Mouse (Mus musculus) MEL (cell line): Measurements from ENCODE around the gene Ucn3. TPM values are rescaled to one million over a fixed set of nuclear protein-coding genes. Genes with fewer than 3 reads are reported as not detected.

ENCODE experiments used
- DNase-seq: peaks from one replicate; pipeline ENCODE4 v3.0.0; 2011; ENCODE audit warnings: low read depth, low spot score
- H3K27ac ChIP-seq: 2 replicates; pipeline ENCODE4 v1.5.1; 2012; ENCODE audit warnings: low read depth, mild to moderate bottlenecking, control low read depth, low read length, moderate library complexity; ENCODE audit not compliant: control insufficient read depth
- H3K27me3 ChIP-seq, 2 experiments: fragments of 150-350 bp in 1 of 2; sonication (generic) in 1 of 2; 2 replicates each; pipeline ENCODE4 v1.6.1; 2012; ENCODE audit warnings: low read length in 2 of 2, mild to moderate bottlenecking in 2 of 2, improper control_type of control experiment in 1 of 2, moderate library complexity in 1 of 2; ENCODE audit not compliant: insufficient read depth in 2 of 2, control insufficient read depth in 1 of 2
- H3K36me3 ChIP-seq, 2 experiments: 2 replicates each; pipeline ENCODE4 v1.6.1; 2012 to 2014; ENCODE audit warnings: low read length in 2 of 2, improper control_type of control experiment in 1 of 2, inconsistent platforms in 1 of 2, mild to moderate bottlenecking in 1 of 2; ENCODE audit not compliant: insufficient read depth in 2 of 2, control insufficient read depth in 1 of 2
- H3K4me1 ChIP-seq, 2 experiments: fragments of 150-350 bp in 1 of 2; sonication (generic) in 1 of 2; 2 replicates each; pipeline ENCODE4 v1.6.1; 2012; ENCODE audit warnings: low read length in 2 of 2, improper control_type of control experiment in 1 of 2, mild to moderate bottlenecking in 1 of 2; ENCODE audit not compliant: insufficient read depth in 2 of 2, control insufficient read depth in 1 of 2
- H3K4me3 ChIP-seq, 2 experiments: fragments of 150-350 bp in 1 of 2; sonication (generic) in 1 of 2; 2 replicates each; pipeline ENCODE4 v1.5.1; 2012; ENCODE audit warnings: low read depth in 2 of 2, low read length in 2 of 2, mild to moderate bottlenecking in 2 of 2, moderate library complexity in 2 of 2, control low read depth in 1 of 2, improper control_type of control experiment in 1 of 2; ENCODE audit not compliant: control insufficient read depth in 1 of 2, insufficient read depth in 1 of 2
- H3K79me2 ChIP-seq: 2 replicates; pipeline ENCODE4 v1.6.1; 2012; ENCODE audit warnings: mild to moderate bottlenecking, low read length, moderate library complexity; ENCODE audit not compliant: control insufficient read depth, poor library complexity, insufficient read depth
- H3K9ac ChIP-seq: 2 replicates; pipeline ENCODE4 v1.6.1; 2012; ENCODE audit warnings: low read depth, mild to moderate bottlenecking, control low read depth, low read length, moderate library complexity; ENCODE audit not compliant: control insufficient read depth, poor library complexity, severe bottlenecking
- H3K9me3 ChIP-seq: fragments of 150-350 bp; sonication (generic); replicated peaks from 2 replicates; pipeline ENCODE4 v1.6.1; 2012; ENCODE audit warnings: mild to moderate bottlenecking, low read length, improper control_type of control experiment, moderate library complexity; ENCODE audit not compliant: insufficient read depth
- BHLHE40 ChIP-seq: IDR thresholded peaks from 2 replicates; pipeline ENCODE4 v1.6.1; 2012; ENCODE audit warnings: low read depth, mild to moderate bottlenecking, inconsistent platforms, low read length, improper control_type of control experiment, borderline replicate concordance
- CTCF ChIP-seq, 3 experiments: IDR thresholded peaks in 2 of 3; conservative IDR thresholded peaks in 1 of 3; 2 replicates each; pipeline ENCODE4 v1.5.1; 2011 to 2012; ENCODE audit warnings: low read length in 3 of 3, low read depth in 2 of 3, mild to moderate bottlenecking in 2 of 3, improper control_type of control experiment in 1 of 3, inconsistent platforms in 1 of 3, mixed read lengths in 1 of 3, moderate library complexity in 1 of 3; ENCODE audit not compliant: control insufficient read depth in 1 of 3, insufficient read depth in 1 of 3, poor library complexity in 1 of 3, severe bottlenecking in 1 of 3
- EP300 ChIP-seq, 2 experiments: IDR thresholded peaks; 2 replicates each; pipeline ENCODE4 v1.6.1; 2011; ENCODE audit warnings: improper control_type of control experiment in 2 of 2, low read length in 2 of 2, low read depth in 1 of 2, mild to moderate bottlenecking in 1 of 2
- ETS1 ChIP-seq: IDR thresholded peaks from 2 replicates; pipeline ENCODE4 v1.6.1; 2012; ENCODE audit warnings: low read depth, mild to moderate bottlenecking, inconsistent platforms, low read length, improper control_type of control experiment, moderate library complexity
- GABPA ChIP-seq: IDR thresholded peaks from 2 replicates; pipeline ENCODE4 v1.6.1; 2012; ENCODE audit warnings: low read depth, mild to moderate bottlenecking, inconsistent platforms, low read length, improper control_type of control experiment, moderate library complexity
- HCFC1 ChIP-seq: IDR thresholded peaks from 2 replicates; pipeline ENCODE4 v1.6.1; 2012; ENCODE audit warnings: low read depth, mild to moderate bottlenecking, inconsistent platforms, low read length, improper control_type of control experiment, moderate library complexity
- MAFK ChIP-seq: IDR thresholded peaks from 2 replicates; pipeline ENCODE4 v1.6.1; 2011; ENCODE audit warnings: low read depth, mild to moderate bottlenecking, low read length, improper control_type of control experiment, borderline replicate concordance
- MAX ChIP-seq: IDR thresholded peaks from 2 replicates; pipeline ENCODE4 v1.6.1; 2011; ENCODE audit warnings: low read length, improper control_type of control experiment
- MAZ ChIP-seq: IDR thresholded peaks from 2 replicates; pipeline ENCODE4 v1.6.1; 2012; ENCODE audit warnings: low read depth, mild to moderate bottlenecking, inconsistent platforms, low read length, improper control_type of control experiment
- MEF2A ChIP-seq: IDR thresholded peaks from 2 replicates; pipeline ENCODE4 v1.6.1; 2014; ENCODE audit warnings: low read depth, mild to moderate bottlenecking, inconsistent platforms, low read length, improper control_type of control experiment; ENCODE audit not compliant: poor library complexity, insufficient replicate concordance, severe bottlenecking; ENCODE audit errors: extremely low read depth
- MXI1 ChIP-seq: IDR thresholded peaks from 2 replicates; pipeline ENCODE4 v1.6.1; 2011; ENCODE audit warnings: mild to moderate bottlenecking, low read depth, low read length, improper control_type of control experiment
- MYC ChIP-seq: IDR thresholded peaks from 2 replicates; pipeline ENCODE4 v1.6.1; 2011; ENCODE audit warnings: low read depth, mild to moderate bottlenecking, low read length, improper control_type of control experiment, moderate library complexity
- NELFE ChIP-seq: IDR thresholded peaks from 2 replicates; pipeline ENCODE4 v1.6.1; 2011; ENCODE audit warnings: low read depth, low read length, improper control_type of control experiment
- POLR2A ChIP-seq, 2 experiments: IDR thresholded peaks; 2 replicates each; pipeline ENCODE4 v1.6.1; 2011 to 2012; ENCODE audit warnings: low read length in 2 of 2, mild to moderate bottlenecking in 2 of 2, control low read depth in 1 of 2, improper control_type of control experiment in 1 of 2, low read depth in 1 of 2, moderate library complexity in 1 of 2; ENCODE audit not compliant: control insufficient read depth in 1 of 2, insufficient read depth in 1 of 2, poor library complexity in 1 of 2
- POLR2AphosphoS5 ChIP-seq: IDR thresholded peaks from 2 replicates; pipeline ENCODE4 v1.6.1; 2012; ENCODE audit warnings: low read depth, borderline replicate concordance, mild to moderate bottlenecking, inconsistent platforms, low read length, moderate library complexity, mixed read lengths
- RAD21 ChIP-seq: IDR thresholded peaks from 2 replicates; pipeline ENCODE4 v1.6.1; 2011; ENCODE audit warnings: mild to moderate bottlenecking, low read depth, low read length, improper control_type of control experiment
- RCOR1 ChIP-seq: IDR thresholded peaks from 2 replicates; pipeline ENCODE4 v1.6.1; 2012; ENCODE audit warnings: low read depth, mild to moderate bottlenecking, inconsistent platforms, low read length, improper control_type of control experiment
- SMC3 ChIP-seq: IDR thresholded peaks from 2 replicates; pipeline ENCODE4 v1.6.1; 2011; ENCODE audit warnings: low read depth, low read length, improper control_type of control experiment
- TAL1 ChIP-seq: IDR thresholded peaks from 2 replicates; pipeline ENCODE4 v1.6.1; 2012; ENCODE audit warnings: mild to moderate bottlenecking, inconsistent platforms, low read length, moderate library complexity, mixed read lengths
- TCF12 ChIP-seq: IDR thresholded peaks from 2 replicates; pipeline ENCODE4 v1.6.1; 2014; ENCODE audit warnings: low read depth, mild to moderate bottlenecking, inconsistent platforms, low read length, improper control_type of control experiment, moderate library complexity
- USF1 ChIP-seq: IDR thresholded peaks from 2 replicates; pipeline ENCODE4 v1.6.1; 2014; ENCODE audit warnings: low read depth, mild to moderate bottlenecking, inconsistent platforms, low read length, improper control_type of control experiment, moderate library complexity
- ZC3H11A ChIP-seq: IDR thresholded peaks from 2 replicates; pipeline ENCODE4 v1.6.1; 2012; ENCODE audit warnings: low read depth, mild to moderate bottlenecking, inconsistent platforms, low read length, improper control_type of control experiment
- ZNF384 ChIP-seq: IDR thresholded peaks from 2 replicates; pipeline ENCODE4 v1.6.1; 2012; ENCODE audit warnings: low read depth, mild to moderate bottlenecking, inconsistent platforms, low read length, improper control_type of control experiment
- polyA plus RNA-seq, 2 experiments: library from polyadenylated mRNA; stranded (reverse) in 1 of 2; unstranded in 1 of 2; fragments of >175 nt in 1 of 2; fragments of >200 nt in 1 of 2; gene quantifications; 2 replicates each; pipeline versions ENCODE4 v1.2.1 to v1.2.4; 2012; ENCODE audit warnings: low replicate concordance in 2 of 2, low read depth in 1 of 2; ENCODE audit not compliant: insufficient read length in 2 of 2, insufficient read depth in 1 of 2, missing spikeins in 1 of 2
- total RNA-seq: library from RNA; depleted of rRNA; stranded (reverse); fragments of 300-350 nt; gene quantifications from 2 replicates; pipeline ENCODE4 v1.2.3, GENCODE M21; 2012; rRNA removed

The Ucn3 gene
- not detected in 2 replicates for total RNA-seq
- not detected for polyA plus RNA-seq

- Histone ChIP-seq H3K9me3 (no peaks in the 10 kb centered on the region), H3K4me3 (no peak within 1 kb of the TSS), H3K9ac (no peak within 1 kb of the TSS), H3K27ac (no peak within 1 kb of the TSS), H3K36me3 (no peaks in the 10 kb centered on the region), H3K27me3 (peaks cover 2 to 8% of the 10 kb centered on the region in 2 experiments; a peak in 2 of 4 replicates), H3K4me1 (no peaks in the 10 kb centered on the region)
- no peak for DNase-seq
- TF ChIP-seq MYC: no peak
- TF ChIP-seq CTCF (IDR thresholded peaks at IDR 0.05 in 2 of 3, conservative IDR thresholded peaks at IDR 0.05 in 1 of 3; ENCODE audit: control insufficient read depth in 1 of 3, insufficient read depth in 1 of 3, low read depth in 2 of 3, low read length in 3 of 3, poor library complexity in 1 of 3, severe bottlenecking in 1 of 3): no peak
- TF ChIP-seq TCF12: no peak
- TF ChIP-seq RCOR1: no peak
- no peak for TF ChIP-seq MAX
- no peak for TF ChIP-seq ZNF384
- TF ChIP-seq POLR2A (IDR thresholded peaks at IDR 0.05; ENCODE audit: control insufficient read depth in 1 of 2, insufficient read depth in 1 of 2, low read depth in 1 of 2, low read length in 2 of 2, poor library complexity in 1 of 2): no peak
- TF ChIP-seq SMC3: no peak
- TF ChIP-seq NELFE: no peak
- no peak for TF ChIP-seq USF1
- TF ChIP-seq HCFC1: no peak
- TF ChIP-seq TAL1: no peak
- no peak for TF ChIP-seq EP300 (IDR thresholded peaks at IDR 0.05; ENCODE audit: low read depth in 1 of 2, low read length in 2 of 2)
- TF ChIP-seq ETS1: no peak
- TF ChIP-seq, all 39 proteins: peak for 0
- no peaks in the 10 kb centered on the region for H3K79me2 ChIP-seq
Measured at GRCm38 (mm10) chr13:3945249-3945648, at the start of gene Ucn3. Gene Ucn3, minus strand, starts transcription at chr13:3945349.

GRCm38 (mm10) chr13:3992081-3992480 is 46.9 kb upstream of the Ucn3 start:
- Histone ChIP-seq H3K4me1 (no peaks in the 10 kb centered on the region), H3K27me3 (peaks cover 0 to 1% of the 10 kb centered on the region in 2 experiments; a peak in 1 of 4 replicates), H3K4me3 (no peak overlapping the region), H3K9me3 (no peaks in the 10 kb centered on the region), H3K36me3 (no peaks in the 10 kb centered on the region), H3K27ac (no peak overlapping the region), H3K9ac (no peak overlapping the region), H3K79me2 (no peaks in the 10 kb centered on the region)
- no peak for DNase-seq
- TF ChIP-seq ZC3H11A (no peak), GABPA (no peak), MAFK (no peak), USF1 (no peak), RAD21 (no peak), MEF2A (no peak), MXI1 (no peak), POLR2AphosphoS5 (no peak), MAZ (no peak), TCF12 (no peak), RCOR1 (no peak), ZNF384 (no peak), BHLHE40 (no peak)
